Mouse (Mus musculus) heart, postnatal 0 days (tissue): ENCODE data around the gene Sec31a. TPM values are rescaled to one million over a fixed set of nuclear protein-coding genes. Genes with fewer than 3 reads are reported as not detected.

Experiments used
- ATAC-seq: fragments of 200-750 bp; cut with Nextera tagmentation; 2 replicates; pipeline ENCODE4 v1.8.0; 2017; ENCODE audit warnings: low read depth, moderate number of reproducible peaks, moderate library complexity; ENCODE audit not compliant: insufficient read depth
- DNase-seq: peaks from one replicate; pipeline ENCODE4 v3.0.0-alpha.2; 2016; ENCODE audit warnings: low spot score
- H3K27ac ChIP-seq: fragments of 300-500 bp; sonication (generic); 2 replicates; pipeline ENCODE4 v1.5.1; 2014; ENCODE audit warnings: low read depth, mild to moderate bottlenecking
- H3K27me3 ChIP-seq: fragments of 300-500 bp; sonication (generic); 2 replicates; pipeline ENCODE4 v1.6.1; 2014; ENCODE audit warnings: low read length, mixed read lengths; ENCODE audit not compliant: control insufficient read depth, insufficient read depth
- H3K36me3 ChIP-seq: fragments of 300-500 bp; sonication (generic); replicated peaks from 2 replicates; pipeline ENCODE4 v1.6.1; 2014; ENCODE audit warnings: low read length, mixed read lengths; ENCODE audit not compliant: control insufficient read depth, insufficient read depth
- H3K4me1 ChIP-seq: fragments of 300-500 bp; sonication (generic); 2 replicates; pipeline ENCODE4 v1.6.1; 2014; ENCODE audit warnings: antibody characterized with exemption; ENCODE audit not compliant: control insufficient read depth, insufficient read depth
- H3K4me2 ChIP-seq: fragments of 300-500 bp; sonication (generic); 2 replicates; pipeline ENCODE4 v1.6.1; 2014; ENCODE audit warnings: low read depth, mild to moderate bottlenecking, low read length, moderate library complexity
- H3K4me3 ChIP-seq: fragments of 300-500 bp; sonication (generic); 2 replicates; pipeline ENCODE4 v1.5.1; 2014; ENCODE audit warnings: low read depth, low read length
- H3K9ac ChIP-seq: fragments of 300-500 bp; sonication (generic); replicated peaks from 2 replicates; pipeline ENCODE4 v1.6.1; 2014; ENCODE audit warnings: low read depth, low read length, mixed read lengths
- H3K9me3 ChIP-seq: fragments of 300-500 bp; sonication (generic); replicated peaks from 2 replicates; pipeline ENCODE4 v1.6.1; 2016; ENCODE audit warnings: low read length; ENCODE audit not compliant: control insufficient read depth
- CTCF ChIP-seq: IDR thresholded peaks from 2 replicates; pipeline ENCODE4 v1.5.1; 2016; ENCODE audit warnings: antibody characterized with exemption, control low read depth, low read depth
- EP300 ChIP-seq: IDR thresholded peaks from 2 replicates; pipeline ENCODE4 v1.6.1; 2016; ENCODE audit warnings: antibody characterized with exemption, low read depth
- WGBS: fragments of 180-500 bp; shearing (Covaris S2); extraction: QIAGEN DNeasy Blood & Tissue Kit; methylation state at CpG from one replicate; pipeline ENCODE4 v1.1.7; 2014; 5-methylcytosine and 5-hydroxymethylcytosine counted together
- polyA plus RNA-seq: library from polyadenylated mRNA; unstranded; fragments of >200 nt; fragmentation: Nextera tagmentation; extraction: Ambion mirVana; gene quantifications from 2 replicates; pipeline ENCODE4 v1.2.1, GENCODE M21; 2015
- total RNA-seq: library from RNA; depleted of rRNA; stranded (reverse); fragments of >200 nt; gene quantifications from 2 replicates; pipeline ENCODE4 v1.2.3, GENCODE M21; 2014; ENCODE audit warnings: low replicate concordance

Sec31a gene
- total and polyA plus RNA-seq, 2 experiments from 2014 or later, result 101 to 258 TPM

DNA sequence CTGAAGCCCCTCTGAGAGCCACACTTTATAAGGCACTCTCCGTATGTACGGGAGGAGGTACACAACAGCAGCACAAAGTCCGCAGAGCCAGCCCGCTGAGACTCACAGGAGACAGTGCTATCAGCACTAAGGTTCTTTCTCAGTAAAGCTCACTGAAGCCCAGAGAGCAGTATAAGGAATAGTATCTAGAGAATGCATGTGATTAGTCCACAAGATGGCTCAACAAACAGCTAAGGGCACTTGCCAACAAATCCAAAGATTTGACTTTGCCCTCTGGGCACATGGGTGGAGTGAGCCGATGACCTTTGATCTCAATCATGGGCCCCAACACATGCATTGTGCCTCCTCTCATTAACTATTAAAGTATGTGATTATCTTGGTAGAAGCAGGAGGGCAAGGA is 35.8 kb downstream of the Sec31a start:
- ATAC-seq (no peak), DNase-seq (no peak)
- 92% methylated on average over 5 of the region's 5 CpGs for WGBS

DNA sequence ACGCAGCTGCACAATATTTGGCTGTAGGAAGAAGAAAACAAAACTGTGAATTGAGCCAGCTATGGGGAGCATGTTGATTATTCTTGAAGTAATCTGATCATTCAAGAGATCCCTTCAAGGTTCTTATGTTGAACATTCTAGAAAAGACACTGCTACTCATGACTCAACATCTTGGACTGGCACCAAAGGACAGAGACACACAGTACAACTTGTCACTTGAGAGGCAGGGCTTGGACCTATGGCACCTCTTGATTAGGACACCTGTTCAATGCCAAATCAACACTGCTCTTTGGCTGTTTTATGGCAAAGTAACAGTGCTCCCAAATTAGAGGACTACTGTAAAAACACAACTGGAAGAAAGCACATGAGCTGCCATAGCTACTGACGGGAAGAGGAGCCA is 37.1 kb downstream of the Sec31a start:
- Histone ChIP-seq H3K9ac (no peak overlapping the region), H3K4me3 (no peak overlapping the region), H3K27me3 (no peaks in the 10 kb centered on the region), H3K4me1 (no peaks in the 10 kb centered on the region), H3K9me3 (no peaks in the 10 kb centered on the region), H3K27ac (no peak overlapping the region), H3K4me2 (no peak overlapping the region), H3K36me3 (peaks cover 100% of the 10 kb centered on the region)
- TF ChIP-seq CTCF, result no peak
- TF ChIP-seq EP300, result no peak
- DNase-seq (no peak), ATAC-seq (no peak)
- 97% methylated on average over 2 of the region's 2 CpGs for WGBS

More for the DNA sequence above, 35.8 kb downstream of the Sec31a start:
- no peak overlapping the region for H3K4me2 ChIP-seq
- H3K36me3 ChIP-seq, result peaks cover 100% of the 10 kb centered on the region
- no peaks in the 10 kb centered on the region for H3K9me3 ChIP-seq
- no peaks in the 10 kb centered on the region for H3K27me3 ChIP-seq
- no peak for TF ChIP-seq EP300
- TF ChIP-seq CTCF, result no peak
- H3K27ac ChIP-seq, result no peak overlapping the region
- H3K9ac ChIP-seq, result no peak overlapping the region
- no peaks in the 10 kb centered on the region for H3K4me1 ChIP-seq
- no peak overlapping the region for H3K4me3 ChIP-seq

DNA sequence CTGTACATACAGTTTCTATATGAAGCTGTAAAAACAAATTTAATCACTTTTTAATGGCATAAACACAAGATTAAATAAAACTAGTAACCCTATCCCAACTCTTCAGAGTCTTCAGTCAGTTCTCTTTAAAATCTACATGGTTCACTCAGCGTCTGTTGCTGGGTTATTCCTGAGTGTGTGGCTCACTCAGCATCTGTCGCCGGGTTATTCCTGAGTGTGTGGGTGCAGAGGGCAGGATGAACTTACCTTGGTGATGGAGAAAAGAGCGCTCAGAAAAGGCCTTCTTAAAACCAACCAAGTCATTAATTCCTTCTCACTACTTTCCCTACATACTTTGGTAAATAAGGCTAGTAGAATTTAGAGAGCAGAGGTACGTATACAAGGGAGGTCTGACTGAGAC is 37.8 kb downstream of the Sec31a start:
- Histone ChIP-seq H3K4me3 (no peak overlapping the region), H3K9ac (no peak overlapping the region), H3K9me3 (no peaks in the 10 kb centered on the region), H3K4me2 (no peak overlapping the region), H3K36me3 (peaks cover 99% of the 10 kb centered on the region), H3K27me3 (no peaks in the 10 kb centered on the region), H3K27ac (no peak overlapping the region), H3K4me1 (no peaks in the 10 kb centered on the region)
- WGBS, result 89% methylated on average over 5 of the region's 5 CpGs
- ATAC-seq (no peak), DNase-seq (no peak)
- no peak for TF ChIP-seq CTCF
- no peak for TF ChIP-seq EP300

DNA sequence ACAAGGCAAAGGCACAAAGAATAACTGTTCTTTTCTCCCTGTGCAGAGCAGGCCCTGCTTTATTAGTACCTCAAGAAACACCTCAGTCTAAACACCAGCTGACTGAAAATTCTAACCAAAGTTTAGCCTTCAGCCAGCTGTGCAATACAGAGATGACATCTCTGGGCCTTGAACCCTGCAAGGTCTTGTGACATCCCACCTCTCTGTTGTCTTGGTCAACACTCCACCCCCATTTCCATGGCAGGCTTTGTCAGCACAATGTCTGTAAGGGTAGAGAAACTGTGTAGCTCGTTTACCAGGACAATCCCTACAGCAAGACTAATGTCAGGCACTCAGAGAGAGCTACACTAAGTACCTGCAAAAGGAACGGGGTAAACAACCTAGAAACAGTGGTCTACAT is 38.7 kb downstream of the Sec31a start:
- Histone ChIP-seq H3K4me3 (no peak overlapping the region), H3K27me3 (no peaks in the 10 kb centered on the region), H3K9me3 (no peaks in the 10 kb centered on the region), H3K27ac (no peak overlapping the region), H3K9ac (no peak overlapping the region), H3K36me3 (peaks cover 99% of the 10 kb centered on the region), H3K4me2 (no peak overlapping the region), H3K4me1 (no peaks in the 10 kb centered on the region)
- ATAC-seq, result no peak
- 73% methylated on average over 2 of the region's 2 CpGs for WGBS
- no peak for DNase-seq
- TF ChIP-seq CTCF (no peak), EP300 (no peak)

DNA sequence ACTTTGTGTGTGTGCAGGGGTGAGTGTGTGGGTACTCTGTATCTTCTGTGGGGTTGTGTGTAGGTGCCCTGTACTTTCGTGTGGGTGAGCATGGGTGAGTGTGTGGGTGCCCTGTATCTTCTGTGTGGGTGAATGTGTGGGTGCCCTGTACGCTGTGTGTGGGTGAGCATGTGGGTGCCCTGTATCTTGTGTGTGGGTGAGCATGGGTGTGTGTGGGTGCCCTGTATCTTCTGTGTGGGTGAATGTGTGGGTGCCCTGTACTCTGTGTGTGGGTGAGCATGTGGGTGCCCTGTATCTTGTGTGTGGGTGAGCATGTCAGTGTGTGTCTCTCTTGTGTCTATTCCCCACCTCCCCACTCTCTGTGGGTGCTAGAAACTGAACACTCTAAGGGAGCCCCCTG is 41.3 kb downstream of the Sec31a start:
- DNase-seq, result no peak
- Histone ChIP-seq H3K9me3 (no peaks in the 10 kb centered on the region), H3K4me2 (no peak overlapping the region), H3K4me3 (no peak overlapping the region), H3K9ac (no peak overlapping the region), H3K36me3 (peaks cover 84% of the 10 kb centered on the region), H3K27ac (no peak overlapping the region), H3K27me3 (no peaks in the 10 kb centered on the region), H3K4me1 (peaks cover 3% of the 10 kb centered on the region; the same call in 1 of the 2 replicates)
- TF ChIP-seq CTCF, result no peak
- TF ChIP-seq EP300, result no peak
- ATAC-seq, result no peak
- WGBS, result 84% methylated on average over 2 of the region's 2 CpGs

DNA sequence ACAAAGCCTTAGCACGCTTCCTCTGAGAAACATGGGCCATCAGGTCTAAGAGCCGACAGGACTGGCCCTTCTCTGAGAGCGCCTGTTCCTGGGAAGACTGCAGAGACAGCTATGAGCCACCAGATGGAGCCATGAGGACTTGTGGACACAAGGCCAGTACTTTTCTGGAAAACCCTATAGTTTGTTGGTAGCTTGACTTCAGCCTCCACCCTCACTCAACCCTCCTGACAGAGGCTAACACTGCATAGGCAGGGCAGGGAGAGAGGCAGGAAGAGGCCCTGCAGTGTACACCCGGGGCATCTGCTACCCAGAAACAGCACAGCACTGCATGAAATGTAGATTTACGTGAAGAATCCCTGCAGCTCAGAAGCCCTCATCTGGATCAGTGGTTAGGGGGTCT is 42.1 kb downstream of the Sec31a start:
- TF ChIP-seq CTCF (peak; percentile 71), EP300 (no peak)
- ATAC-seq, result peak; percentile 27; the same call in 1 of the 2 replicates
- H3K27ac ChIP-seq, result no peak overlapping the region
- H3K4me3 ChIP-seq, result no peak overlapping the region
- H3K9me3 ChIP-seq, result no peaks in the 10 kb centered on the region
- H3K9ac ChIP-seq, result no peak overlapping the region
- no peaks in the 10 kb centered on the region for H3K27me3 ChIP-seq
- peaks cover 79% of the 10 kb centered on the region for H3K36me3 ChIP-seq
- peaks cover 3% of the 10 kb centered on the region; the same call in 1 of the 2 replicates for H3K4me1 ChIP-seq
- DNase-seq, result peak; percentile 68
- H3K4me2 ChIP-seq, result no peak overlapping the region
- WGBS, result 45% methylated on average over 5 of the region's 5 CpGs
